In genomic region chr17:27973337-27973736, GRCm38 (mm10) we compare ENCODE assay signal across 30 mouse cellular contexts.
DNase-seq lines count a peak whose midpoint lies in the region; ATAC-seq and TF ChIP-seq lines count a peak whose summit lies in the region.
"Had no signal": no experiment of that assay in that cellular context is flagged by ENCODE, and none has a peak within 500 bp of the region (broad histone marks: within the 10 kb centered on the region; RNA-seq: fewer than 3 reads in every experiment).

No protein-coding gene starts in this region.

- no peak overlapping the region for H3K4me2 ChIP-seq in heart, embryonic 12.5 days
- H3K4me2 ChIP-seq in heart, embryonic 15.5 days = no peak overlapping the region
- H3K4me2 ChIP-seq in heart, postnatal 0 days (ENCODE audit: low read depth, low read length) = no peak overlapping the region
- H3K4me2 ChIP-seq: embryonic facial prominence, embryonic 12.5 days; embryonic facial prominence, embryonic 15.5 days; forebrain, embryonic 12.5 days; forebrain, embryonic 15.5 days; hindbrain, embryonic 13.5 days; intestine, embryonic 15.5 days; kidney, embryonic 15.5 days had no signal

- peak; percentile 93 for DNase-seq in heart, adult 11 months
- DNase-seq in heart, postnatal 4 days = no peak
- no peak for DNase-seq in heart, adult 8-10 months (ENCODE audit: low spot score)
- peak; percentile 68 for DNase-seq in heart, postnatal 0 days (ENCODE audit: low spot score)
- no peak for DNase-seq in spleen, postnatal 4 days (ENCODE audit: low spot score in 2 of 2)
- no peak for DNase-seq in urinary bladder, postnatal 25 days (ENCODE audit: low spot score)
- DNase-seq: adrenal gland, adult 2 months; adrenal gland, postnatal 14 days; B cell, adult 2 months; cerebellum, adult 11 months; cerebellum, adult 2 months; cerebellum, adult 9-11 months; cerebellum, postnatal 25 days; gastrocnemius, postnatal 14 days; kidney, adult 11 months; kidney, adult 8-10 months had no signal

- WGBS in heart, embryonic 12.5 days = 52% methylated on average over 4 of the region's 4 CpGs
- 41% methylated on average over 4 of the region's 4 CpGs for WGBS in heart, embryonic 15.5 days
- WGBS in heart, postnatal 0 days = 33% methylated on average over 4 of the region's 4 CpGs

- no peak overlapping the region for H3K9ac ChIP-seq in heart, embryonic 12.5 days
- no peak overlapping the region for H3K9ac ChIP-seq in heart, embryonic 15.5 days
- no peak overlapping the region for H3K9ac ChIP-seq in heart, postnatal 0 days (replicated peaks; ENCODE audit: low read depth, low read length)
- H3K9ac ChIP-seq: embryonic facial prominence, embryonic 12.5 days; embryonic facial prominence, embryonic 15.5 days; forebrain, embryonic 12.5 days; forebrain, embryonic 15.5 days; hindbrain, embryonic 13.5 days; intestine, embryonic 15.5 days; kidney, embryonic 15.5 days had no signal

- H3K4me1 ChIP-seq in heart, embryonic 12.5 days (replicated peaks) = peaks cover 51% of the 10 kb centered on the region
- peaks cover 54% of the 10 kb centered on the region for H3K4me1 ChIP-seq in heart, embryonic 15.5 days (replicated peaks)
- peaks cover 54% of the 10 kb centered on the region for H3K4me1 ChIP-seq in heart, postnatal 0 days (ENCODE audit: control insufficient read depth, insufficient read depth)
- H3K4me1 ChIP-seq: forebrain, embryonic 12.5 days had no signal

- TF ChIP-seq CTCF in heart, postnatal 0 days (IDR thresholded peaks at IDR 0.05; ENCODE audit: low read depth) = no peak

- no peak overlapping the region for H3K4me3 ChIP-seq in heart, embryonic 12.5 days
- H3K4me3 ChIP-seq in heart, embryonic 15.5 days = no peak overlapping the region
- no peak overlapping the region for H3K4me3 ChIP-seq in heart, postnatal 0 days (ENCODE audit: low read depth, low read length)
- H3K4me3 ChIP-seq: embryonic facial prominence, embryonic 12.5 days; embryonic facial prominence, embryonic 15.5 days; forebrain, embryonic 12.5 days; forebrain, embryonic 15.5 days; hindbrain, embryonic 10.5 days; hindbrain, embryonic 13.5 days; intestine, embryonic 15.5 days; kidney, embryonic 15.5 days had no signal

- peaks cover 28% of the 10 kb centered on the region for H3K36me3 ChIP-seq in heart, embryonic 12.5 days
- peaks cover 19% of the 10 kb centered on the region for H3K36me3 ChIP-seq in heart, embryonic 15.5 days
- H3K36me3 ChIP-seq in heart, postnatal 0 days (replicated peaks; ENCODE audit: control insufficient read depth, insufficient read depth, low read length) = peaks cover 28% of the 10 kb centered on the region

- 0 out of 2 replicates have a peak, but pooled peaks have one; percentile 42 for TF ChIP-seq EP300 in heart, postnatal 0 days (IDR thresholded peaks at IDR 0.05; ENCODE audit: low read depth)

- H3K27me3 ChIP-seq in heart, embryonic 12.5 days (replicated peaks) = no peaks in the 10 kb centered on the region
- H3K27me3 ChIP-seq in heart, embryonic 15.5 days = no peaks in the 10 kb centered on the region
- H3K27me3 ChIP-seq in heart, postnatal 0 days (ENCODE audit: control insufficient read depth, insufficient read depth, low read length) = no peaks in the 10 kb centered on the region
- H3K27me3 ChIP-seq: CH12.LX; embryonic facial prominence, embryonic 12.5 days; embryonic facial prominence, embryonic 15.5 days; forebrain, embryonic 12.5 days; forebrain, embryonic 15.5 days; hindbrain, embryonic 13.5 days; intestine, embryonic 15.5 days; kidney, embryonic 15.5 days; Patski had no signal

- peak overlapping the region; percentile 26; the same call in 1 of the 2 replicates for H3K27ac ChIP-seq in heart, embryonic 12.5 days (ENCODE audit: poor library complexity, severe bottlenecking)
- peak overlapping the region; percentile 69 for H3K27ac ChIP-seq in heart, embryonic 15.5 days
- H3K27ac ChIP-seq in heart, postnatal 0 days (ENCODE audit: low read depth) = peak overlapping the region; percentile 80
- H3K27ac ChIP-seq: embryonic facial prominence, embryonic 12.5 days; embryonic facial prominence, embryonic 15.5 days; forebrain, embryonic 12.5 days; forebrain, embryonic 15.5 days; hindbrain, embryonic 10.5 days; hindbrain, embryonic 13.5 days; intestine, embryonic 15.5 days; kidney, embryonic 15.5 days had no signal

- H3K9me3 ChIP-seq in heart, embryonic 12.5 days (replicated peaks) = no peaks in the 10 kb centered on the region
- no peaks in the 10 kb centered on the region for H3K9me3 ChIP-seq in heart, embryonic 15.5 days (replicated peaks)
- no peaks in the 10 kb centered on the region for H3K9me3 ChIP-seq in heart, postnatal 0 days (replicated peaks; ENCODE audit: control insufficient read depth, low read length)
- H3K9me3 ChIP-seq: embryonic facial prominence, embryonic 12.5 days; embryonic facial prominence, embryonic 15.5 days; forebrain, embryonic 12.5 days; forebrain, embryonic 15.5 days; G1E; hindbrain, embryonic 10.5 days; hindbrain, embryonic 13.5 days; intestine, embryonic 15.5 days; kidney, embryonic 15.5 days had no signal

- ATAC-seq in heart, embryonic 12.5 days (ENCODE audit: insufficient number of reproducible peaks, low FRiP score) = no peak
- ATAC-seq in heart, embryonic 15.5 days (replicated peaks; ENCODE audit: insufficient number of reproducible peaks, insufficient read depth, low FRiP score, low read depth) = no peak
- ATAC-seq in heart, postnatal 0 days (ENCODE audit: insufficient read depth, low read depth) = peak; percentile 57
- ATAC-seq: forebrain, embryonic 15.5 days; hindbrain, embryonic 16.5 days; intestine, embryonic 15.5 days; Patski had no signal

Comparison
In these comparisons a context has a peak if more than half of its experiments do, and no peak if none do; other contexts are left out.
1. DNase-seq: peak in heart, adult 11 months (single experiment) and heart, postnatal 0 days (single experiment); none in heart, postnatal 4 days (single experiment), heart, adult 8-10 months (single experiment), spleen, postnatal 4 days (0 of 2) and urinary bladder, postnatal 25 days (single experiment).
2. H3K27ac ChIP-seq: peak in every context shown above with its lines; median percentile 80 in heart, postnatal 0 days; 69 in heart, embryonic 15.5 days; 26 in heart, embryonic 12.5 days.